Comparison of ENCODE assay signal across 8 mouse cellular contexts in the genomic region with DNA sequence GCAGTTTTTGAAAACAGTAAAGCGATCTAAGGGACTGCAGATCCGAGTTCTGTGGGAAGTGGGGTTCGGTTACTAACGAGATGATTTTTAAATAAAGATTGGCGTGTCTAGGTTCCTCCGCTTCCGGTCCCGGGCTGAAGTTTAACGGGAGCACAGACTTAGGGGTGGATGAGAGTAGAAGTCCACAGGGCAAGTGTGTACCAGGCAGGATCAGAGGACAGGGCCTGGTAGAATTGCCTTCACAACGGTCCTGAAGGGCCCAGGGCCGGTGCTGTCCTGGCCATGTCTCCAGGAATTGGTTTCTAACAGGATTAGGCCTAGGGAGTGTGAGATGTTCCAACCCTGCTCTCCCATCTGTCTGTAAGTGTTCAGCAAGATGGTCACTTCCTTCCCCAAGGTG. TPM values are rescaled to one million over a fixed set of nuclear protein-coding genes. Genes with fewer than 3 reads are reported as not detected.
DNase-seq lines count a peak whose midpoint lies in the region; ATAC-seq and TF ChIP-seq lines count a peak whose summit lies in the region.

No protein-coding gene starts in this region.

- peak overlapping the region; percentile 29 for H3K9ac ChIP-seq in heart, adult 2 months (ENCODE audit: low read depth, low read length)
- H3K9ac ChIP-seq in kidney, embryonic 14.5 days (ENCODE audit: low read depth, low read length): peak overlapping the region; percentile 63
- peak overlapping the region; percentile 73 for H3K9ac ChIP-seq in midbrain, embryonic 13.5 days (replicated peaks)

- no peak for TF ChIP-seq EP300 in heart, adult 2 months (IDR thresholded peaks at IDR 0.05; ENCODE audit: insufficient read depth, low read depth, low read length)

- WGBS in heart, adult 2 months: 2% methylated on average over 11 of the region's 11 CpGs
- WGBS in kidney, embryonic 14.5 days: under 1% methylated on average over 11 of the region's 11 CpGs
- whole genome bisulfite sequencing in midbrain, embryonic 13.5 days: under 1% methylated on average over 11 of the region's 11 CpGs

- peak; percentile 20 to 39 for DNase-seq in heart, adult 2 months
- no peak for DNase-seq in heart, postnatal 14 days
- DNase-seq in adipocyte (ENCODE audit: low spot score): peak; percentile 50
- DNase-seq in forelimb bud, embryonic 11.5 days (ENCODE audit: low read depth, low spot score): peak; percentile 33
- DNase-seq in urinary bladder, postnatal 10 days (ENCODE audit: low spot score): no peak
- no peak for DNase-seq in thymus, postnatal 4 days

- no peak for TF ChIP-seq POLR2A in heart, adult 2 months (IDR thresholded peaks at IDR 0.05; ENCODE audit: insufficient read depth, low read depth, low read length)

- H3K4me3 ChIP-seq in heart, adult 2 months: peak overlapping the region; percentile 60
- H3K4me3 ChIP-seq in kidney, embryonic 14.5 days (ENCODE audit: low read length): peak overlapping the region; percentile 49
- peak overlapping the region; percentile 51 for H3K4me3 ChIP-seq in midbrain, embryonic 13.5 days (replicated peaks)

- no peaks in the 10 kb centered on the region for H3K36me3 ChIP-seq in heart, adult 2 months (ENCODE audit: control insufficient read depth, insufficient read depth, low read length)
- peaks cover 10% of the 10 kb centered on the region for H3K36me3 ChIP-seq in kidney, embryonic 14.5 days (ENCODE audit: control insufficient read depth, insufficient read depth, low read length)
- 0 out of 2 replicates have a peak, but pooled peaks cover 3% of the 10 kb centered on the region for H3K36me3 ChIP-seq in midbrain, embryonic 13.5 days

- no peaks in the 10 kb centered on the region for H3K27me3 ChIP-seq in heart, adult 2 months (ENCODE audit: control insufficient read depth, insufficient read depth, low read length)
- H3K27me3 ChIP-seq in kidney, embryonic 14.5 days (ENCODE audit: control insufficient read depth, insufficient read depth, low read length): no peaks in the 10 kb centered on the region
- H3K27me3 ChIP-seq in midbrain, embryonic 13.5 days: no peaks in the 10 kb centered on the region

- ATAC-seq in kidney, embryonic 14.5 days (ENCODE audit: low FRiP score, low TSS enrichment): peak; percentile 26
- peak; percentile 48; the same call in 1 of the 2 replicates for ATAC-seq in midbrain, embryonic 13.5 days

- no peaks in the 10 kb centered on the region for H3K9me3 ChIP-seq in kidney, embryonic 14.5 days (ENCODE audit: control insufficient read depth, low read length)
- H3K9me3 ChIP-seq in midbrain, embryonic 13.5 days: no peaks in the 10 kb centered on the region

- H3K27ac ChIP-seq in heart, adult 2 months: peak overlapping the region; percentile 80
- H3K27ac ChIP-seq in kidney, embryonic 14.5 days (ENCODE audit: low read depth, low read length): peak overlapping the region; percentile 89
- peak overlapping the region; percentile 70 for H3K27ac ChIP-seq in midbrain, embryonic 13.5 days

- H3K79me2 ChIP-seq in heart, adult 2 months (replicated peaks; ENCODE audit: control insufficient read depth, insufficient read depth, low read length): no peaks in the 10 kb centered on the region

- H3K4me1 ChIP-seq in heart, adult 2 months (ENCODE audit: control insufficient read depth, insufficient read depth, low read length): 0 out of 2 replicates have a peak, but pooled peaks cover 1% of the 10 kb centered on the region
- H3K4me1 ChIP-seq in kidney, embryonic 14.5 days (ENCODE audit: control insufficient read depth, insufficient read depth, low read length): peaks cover 13% of the 10 kb centered on the region; the same call in 1 of the 2 replicates
- peaks cover 36% of the 10 kb centered on the region for H3K4me1 ChIP-seq in midbrain, embryonic 13.5 days (replicated peaks)

- TF ChIP-seq CTCF in heart, adult 2 months (IDR thresholded peaks at IDR 0.05): no peak

- intact Hi-C loops in heart, adult 2 months (cut with DNase I): no loop called here
- intact Hi-C loops in heart, postnatal 14 days (cut with DNase I): no loop called here

- peak overlapping the region; percentile 53 for H3K4me2 ChIP-seq in kidney, embryonic 14.5 days (replicated peaks; ENCODE audit: low read depth, low read length)
- H3K4me2 ChIP-seq in midbrain, embryonic 13.5 days (replicated peaks): peak overlapping the region; percentile 72

RNA-seq across cellular contexts. Expression of gene Dzip1l, which starts 0.8 kb away (rescaled TPM):
- total RNA-seq in heart, adult 2 months (2021): 1 to 10 TPM; 4.2 to 4.6 TPM
- polyA plus RNA-seq in heart, adult 2 months (2012; rRNA removed): 2.0 and 3.2 TPM in 2 replicates
- 1 to 10 TPM; 5.0 to 7.0 TPM for total RNA-seq in heart, postnatal 14 days (2021)
- 10.7 and 23.0 TPM in 2 replicates for polyA plus RNA-seq in kidney, embryonic 14.5 days (2014; fragmentation: Nextera tagmentation; extraction: Ambion mirVana)
- 11.1 and 12.8 TPM in 2 replicates for polyA plus RNA-seq in midbrain, embryonic 13.5 days (2015; fragmentation: Nextera tagmentation; extraction: Ambion mirVana)

RNA-seq across cellular contexts. Expression of gene A4gnt, which starts 17.8 kb away (rescaled TPM):
- not detected for total RNA-seq in heart, adult 2 months (2021)
- not detected in 2 replicates for polyA plus RNA-seq in heart, adult 2 months (2012; rRNA removed)
- total RNA-seq in heart, postnatal 14 days (2021): not detected
- 0.07 TPM in 1 of 2 replicates, not detected in the other for polyA plus RNA-seq in kidney, embryonic 14.5 days (2014; fragmentation: Nextera tagmentation; extraction: Ambion mirVana)
- not detected in 2 replicates for polyA plus RNA-seq in midbrain, embryonic 13.5 days (2015; fragmentation: Nextera tagmentation; extraction: Ambion mirVana)

RNA-seq across cellular contexts. Expression of gene Dbr1, which starts 54.5 kb away (rescaled TPM):
- total RNA-seq in heart, adult 2 months (2021): 1 to 10 TPM; 4.5 to 5.8 TPM
- polyA plus RNA-seq in heart, adult 2 months (2012; rRNA removed): 2.5 and 4.6 TPM in 2 replicates
- total RNA-seq in heart, postnatal 14 days (2021): 1 to 10 TPM; 6.6 to 6.7 TPM
- 24.7 and 28.6 TPM in 2 replicates for polyA plus RNA-seq in kidney, embryonic 14.5 days (2014; fragmentation: Nextera tagmentation; extraction: Ambion mirVana)
- polyA plus RNA-seq in midbrain, embryonic 13.5 days (2015; fragmentation: Nextera tagmentation; extraction: Ambion mirVana): 29.1 and 32.1 TPM in 2 replicates

Comparison
In these comparisons a context has a peak if more than half of its experiments do, and no peak if none do; other contexts are left out.
1. DNase-seq: peak in heart, adult 2 months (2 of 2), adipocyte (single experiment) and forelimb bud, embryonic 11.5 days (single experiment); none in heart, postnatal 14 days (0 of 2), urinary bladder, postnatal 10 days (single experiment) and thymus, postnatal 4 days (single experiment).
2. Peak in every context shown above with its lines, with median percentiles within 50 percentile points of each other: H3K27ac ChIP-seq, H3K4me3 ChIP-seq and H3K9ac ChIP-seq.